Mouse (Mus musculus) urinary bladder, postnatal 14 days (tissue): ENCODE results near the gene Acvrl1.

Source experiments
- DNase-seq: peaks from one replicate; pipeline ENCODE4 v3.0.0; 2021; ENCODE audit warnings: low spot score

Acvrl1 gene

GRCm38 (mm10) chr15:101142672-101143071, 14.3 kb downstream of the Acvrl1 start:
- no peak for DNase-seq

GRCm38 (mm10) chr15:101143494-101143893, 15.2 kb downstream of the Acvrl1 start:
- DNase-seq, result peak; percentile 66

DNA sequence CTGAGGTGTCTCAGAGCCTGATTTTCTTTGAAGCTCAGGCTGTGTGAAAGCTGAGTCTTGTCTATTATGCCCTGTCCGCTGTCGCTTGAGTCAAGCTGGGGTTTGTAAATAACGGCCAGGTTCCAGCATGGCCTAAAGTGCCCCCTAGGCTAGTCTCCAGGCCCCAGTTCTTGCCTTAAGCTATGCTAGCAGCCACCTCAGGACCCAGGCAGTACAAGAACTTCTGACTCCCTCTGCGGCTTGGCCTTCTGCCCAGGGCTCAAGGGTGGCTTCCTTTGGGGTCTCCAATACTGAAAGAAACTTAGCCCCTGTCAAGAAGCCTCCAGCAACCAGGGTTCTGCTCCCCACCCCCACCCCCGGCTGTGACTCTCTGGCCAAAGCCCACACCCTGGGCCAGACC, 15.9 kb downstream of the Acvrl1 start:
- no peak for DNase-seq

GRCm38 (mm10) chr15:101144779-101145178, 16.5 kb downstream of the Acvrl1 start:
- DNase-seq, result no peak

GRCm38 (mm10) chr15:101145424-101146099, 17.2 kb downstream of the Acvrl1 start:
- DNase-seq, result peak; percentile 98

GRCm38 (mm10) chr15:101146100-101146965, 18.0 kb downstream of the Acvrl1 start:
- DNase-seq, result no peak

GRCm38 (mm10) chr15:101147115-101147909, 19.0 kb downstream of the Acvrl1 start:
- no peak for DNase-seq

GRCm38 (mm10) chr15:101147910-101148273, 19.6 kb downstream of the Acvrl1 start:
- DNase-seq, result no peak

- no peak for DNase-seq
Observed at GRCm38 (mm10) chr15:101148604-101149003, 20.3 kb downstream of the Acvrl1 start.

- DNase-seq, result no peak
Observed at GRCm38 (mm10) chr15:101151409-101152261, 23.3 kb downstream of the Acvrl1 start.

DNA sequence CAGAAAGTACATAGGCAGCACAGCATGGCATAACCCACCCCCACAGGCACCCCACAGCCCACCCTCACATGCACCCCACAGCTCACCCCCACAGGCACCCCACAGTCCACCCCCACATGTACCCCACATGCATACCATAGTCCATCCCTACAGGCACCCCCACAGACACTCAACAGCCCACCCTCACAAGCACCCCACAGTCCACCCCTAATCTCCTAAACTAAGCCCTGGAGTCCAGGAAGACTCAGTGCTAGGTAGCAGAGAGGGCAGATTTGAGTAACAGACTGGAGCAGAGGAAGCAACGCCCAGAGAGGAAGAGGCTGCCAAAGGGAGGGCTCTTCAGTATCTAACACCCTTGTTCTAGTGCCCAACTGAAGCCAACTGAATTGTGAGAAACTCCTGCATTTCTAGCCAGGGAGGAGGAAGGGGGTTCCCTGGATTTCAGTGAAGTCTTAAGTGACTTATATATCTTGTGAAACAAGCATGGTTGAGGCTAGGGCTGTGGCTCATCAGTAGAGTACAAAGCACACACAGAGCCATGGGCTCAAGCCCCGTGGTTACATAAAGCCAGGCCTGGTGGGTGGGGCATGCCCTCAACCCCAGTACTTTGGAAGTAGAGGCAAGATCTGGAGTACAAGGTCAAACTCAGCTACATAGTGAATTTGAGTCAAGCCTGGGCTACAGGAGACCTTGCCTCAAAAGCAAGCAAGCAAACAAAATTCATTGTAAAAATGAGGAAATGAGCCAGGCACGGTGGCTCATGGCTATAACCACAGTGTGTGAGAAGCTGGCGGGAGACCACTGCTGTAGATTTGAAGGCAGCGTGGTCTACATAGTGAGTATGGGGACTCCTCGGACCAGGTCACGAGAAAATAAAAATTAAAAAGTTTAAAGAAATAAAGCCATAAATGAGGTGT, 26.6 kb downstream of the Acvrl1 start:
- no peak for DNase-seq

DNA sequence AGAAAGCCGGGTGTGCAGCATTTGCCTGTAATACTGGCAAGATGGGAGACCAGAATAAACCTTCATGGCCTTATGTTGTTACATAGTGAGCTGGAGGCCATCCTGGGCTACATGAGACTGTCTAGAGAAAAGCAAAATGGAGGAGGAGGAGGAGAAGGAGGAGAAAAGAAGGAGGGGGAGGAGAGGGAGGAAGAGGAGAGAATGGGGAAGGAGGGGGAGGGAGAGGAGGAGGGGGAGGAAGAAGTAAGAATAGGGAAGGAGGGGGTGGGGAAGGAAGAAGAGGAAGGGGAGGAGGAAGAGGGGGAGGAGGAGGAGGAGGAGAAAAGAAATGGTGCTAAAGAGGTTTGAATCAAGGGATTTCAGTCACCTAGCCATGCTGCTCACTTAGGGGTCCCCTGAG, 31.8 kb downstream of the Acvrl1 start:
- no peak for DNase-seq

- DNase-seq, result no peak
Observed at GRCm38 (mm10) chr15:101160591-101160990, 32.3 kb downstream of the Acvrl1 start.

DNA sequence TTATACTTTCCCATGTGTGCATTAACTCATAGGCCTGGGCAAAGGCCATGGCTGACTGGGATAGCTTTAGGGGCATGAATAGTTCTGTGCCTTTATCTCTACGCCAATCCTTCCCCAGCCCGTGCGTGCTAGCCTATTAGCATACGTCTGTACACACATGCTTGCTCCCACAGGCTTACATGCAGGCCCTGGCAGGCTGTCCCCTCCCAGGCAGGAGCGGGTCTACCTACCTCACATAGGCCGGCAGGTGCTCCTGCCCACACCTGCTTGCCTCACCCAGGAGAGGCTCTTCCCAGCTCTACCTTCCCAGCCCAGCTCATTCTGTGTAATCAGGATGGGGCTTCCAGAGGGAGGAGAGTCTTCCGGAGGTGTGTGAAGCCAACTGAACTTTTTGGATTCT, 33.2 kb downstream of the Acvrl1 start:
- DNase-seq, result peak; percentile 76

DNA sequence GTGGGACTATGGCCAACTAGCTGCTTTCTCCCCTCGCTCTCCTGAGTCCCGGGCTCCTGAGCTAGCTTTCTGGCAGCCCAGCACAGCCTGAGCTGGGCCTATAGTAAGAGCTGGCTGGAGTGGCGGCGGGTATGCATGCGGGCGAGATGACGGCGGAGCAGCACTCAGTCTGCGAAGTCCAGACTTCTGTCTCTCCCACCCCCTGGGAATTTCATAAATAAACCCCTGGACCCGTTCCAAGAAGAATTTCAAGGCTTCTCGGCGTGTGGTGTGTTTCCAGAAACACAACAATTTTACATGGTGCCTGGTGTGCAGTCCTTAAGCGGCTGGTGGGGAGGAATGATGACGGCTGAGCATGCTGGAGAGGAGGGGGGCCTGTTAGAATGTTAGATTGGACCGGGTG, 34.7 kb downstream of the Acvrl1 start:
- no peak for DNase-seq

- DNase-seq, result no peak
Observed at GRCm38 (mm10) chr15:101163854-101164253, 35.5 kb downstream of the Acvrl1 start.

DNA sequence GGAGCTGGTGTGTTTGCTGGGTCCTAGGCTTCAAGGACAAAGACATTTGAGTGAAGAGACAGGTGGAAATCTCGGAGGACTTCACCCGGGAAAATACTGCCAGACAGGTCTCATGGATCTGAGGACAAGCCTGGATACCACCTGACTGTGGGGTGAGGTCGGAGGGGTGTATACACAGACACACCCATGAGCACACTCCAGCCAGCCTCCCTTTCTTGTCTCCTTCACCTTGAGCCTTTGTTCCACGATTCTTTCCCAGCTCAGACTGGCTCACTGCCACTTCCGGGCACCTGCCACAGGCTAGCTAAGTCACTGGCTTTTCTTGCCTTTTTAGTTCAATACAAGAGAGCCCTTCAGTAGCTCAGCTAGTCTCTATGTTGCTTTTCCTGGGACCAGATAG, 36.0 kb downstream of the Acvrl1 start:
- DNase-seq, result no peak

- peak; percentile 71 for DNase-seq
Observed at GRCm38 (mm10) chr15:101165658-101166437, 37.5 kb downstream of the Acvrl1 start.

DNA sequence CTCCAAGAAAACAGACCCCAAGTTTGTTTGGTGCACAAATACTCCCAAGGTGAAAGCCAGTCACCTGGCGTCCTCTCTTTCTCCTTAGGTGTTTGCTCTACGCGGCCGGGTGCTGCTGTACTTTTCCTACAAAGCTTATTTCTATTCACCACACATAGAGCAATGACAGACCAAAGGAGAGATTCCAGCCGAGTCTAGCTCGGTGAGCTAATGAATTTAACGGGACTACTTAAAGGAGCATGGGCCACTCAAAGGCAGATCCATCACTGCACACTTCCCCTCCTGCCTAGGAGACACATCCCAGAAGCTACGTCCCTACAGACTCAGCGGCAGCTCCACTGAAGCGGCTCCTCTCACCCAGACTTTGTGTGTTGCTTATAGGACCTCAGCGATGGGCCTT, 39.2 kb downstream of the Acvrl1 start:
- DNase-seq, result no peak

DNA sequence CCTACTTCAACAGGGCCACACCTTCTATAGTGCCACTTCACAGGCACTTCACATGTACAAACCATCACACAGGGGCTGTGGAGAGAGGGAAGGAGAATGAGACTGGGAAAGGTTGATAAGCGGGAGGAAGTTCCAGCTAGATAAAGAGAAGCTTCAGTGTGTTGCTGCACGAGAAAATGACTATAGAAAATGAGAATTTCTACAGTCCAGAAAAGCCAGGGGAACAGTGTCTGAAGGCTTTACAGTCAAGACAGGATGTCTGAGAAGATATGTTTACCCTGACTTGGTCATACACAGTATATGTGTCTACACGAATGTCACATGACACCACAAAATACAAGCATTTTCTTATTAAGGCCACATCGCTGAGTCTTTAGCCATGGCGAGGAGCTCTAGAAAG, 41.6 kb downstream of the Acvrl1 start:
- DNase-seq, result no peak
